Mouse (Mus musculus): ENCODE measurements around the gene Mast3.
"Not testable (repeated sequence)": the region's sequence is repeated elsewhere in the genome, so short reads cannot be mapped to it uniquely, and the experiment has no call there.

Gene Mast3

DNA sequence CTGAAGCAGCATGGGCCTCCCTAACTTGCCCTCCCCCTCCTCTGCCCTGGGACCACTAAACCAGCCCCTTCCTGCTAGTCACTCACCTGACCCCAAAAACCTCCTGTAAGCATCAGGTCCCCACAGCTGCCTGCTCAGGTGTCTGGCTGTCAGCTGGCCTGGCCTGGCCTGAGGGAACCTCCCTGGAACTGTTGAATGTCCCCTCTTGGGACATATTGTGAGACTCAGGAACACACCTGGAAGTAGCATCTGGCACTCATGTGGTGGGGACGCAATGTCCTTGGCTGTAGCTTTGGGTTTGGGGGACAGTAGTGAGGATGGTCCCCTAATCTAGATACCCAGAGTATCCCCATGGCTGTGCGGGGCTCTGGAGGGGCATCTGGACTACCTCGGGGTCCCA is 29.2 kb upstream of the Mast3 start:
- DNase-seq (ENCODE audit: low spot score), result no peak

DNA sequence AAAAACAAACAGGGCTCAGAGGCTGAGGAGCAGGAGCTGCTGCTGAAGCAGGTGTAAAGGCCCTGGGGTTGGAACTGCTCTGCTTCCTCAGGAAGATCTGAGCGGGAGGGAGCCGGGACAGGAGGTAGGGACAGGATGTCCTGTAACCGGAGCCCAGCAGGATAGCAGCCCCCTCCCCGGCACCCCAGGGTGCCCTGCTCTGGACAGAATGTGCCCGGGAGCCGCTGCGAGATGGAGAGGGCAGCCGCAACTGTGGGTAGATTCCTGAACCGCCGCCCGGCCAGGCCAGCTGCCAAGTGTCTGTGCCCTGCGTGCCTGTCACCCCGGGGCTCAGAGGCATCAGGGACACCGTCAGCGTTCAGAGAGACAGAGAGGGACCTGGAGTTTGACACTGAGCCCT is 28.7 kb upstream of the Mast3 start:
- no peak for DNase-seq (ENCODE audit: low spot score)

GRCm38 (mm10) chr8:70833018-70833482 is 28.2 kb upstream of the Mast3 start:
- no peak for DNase-seq (ENCODE audit: low spot score)

- no peak for DNase-seq (ENCODE audit: low spot score)
Observed at GRCm38 (mm10) chr8:70832371-70832770, 27.5 kb upstream of the Mast3 start.

DNA sequence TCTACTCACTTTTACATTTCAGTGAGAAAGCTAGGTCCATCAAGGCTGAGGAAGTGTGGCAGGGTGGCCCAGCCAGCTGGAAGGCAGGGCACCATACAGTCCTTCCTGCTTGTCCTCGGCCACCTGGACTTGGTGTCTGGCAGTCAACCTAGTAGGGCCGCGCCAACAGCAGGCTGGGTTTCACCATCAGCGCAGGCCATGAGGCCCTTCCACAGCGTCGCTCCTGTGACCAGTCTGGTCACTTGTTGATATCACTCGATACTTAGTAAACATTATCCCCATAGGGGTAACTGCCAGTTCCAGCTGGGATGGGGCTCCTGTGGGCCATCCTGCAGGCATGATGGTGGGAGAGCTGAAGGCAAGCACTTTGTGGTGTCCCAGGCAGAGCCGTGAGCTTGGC is 26.7 kb upstream of the Mast3 start:
- no peak for DNase-seq (ENCODE audit: low spot score)

DNA sequence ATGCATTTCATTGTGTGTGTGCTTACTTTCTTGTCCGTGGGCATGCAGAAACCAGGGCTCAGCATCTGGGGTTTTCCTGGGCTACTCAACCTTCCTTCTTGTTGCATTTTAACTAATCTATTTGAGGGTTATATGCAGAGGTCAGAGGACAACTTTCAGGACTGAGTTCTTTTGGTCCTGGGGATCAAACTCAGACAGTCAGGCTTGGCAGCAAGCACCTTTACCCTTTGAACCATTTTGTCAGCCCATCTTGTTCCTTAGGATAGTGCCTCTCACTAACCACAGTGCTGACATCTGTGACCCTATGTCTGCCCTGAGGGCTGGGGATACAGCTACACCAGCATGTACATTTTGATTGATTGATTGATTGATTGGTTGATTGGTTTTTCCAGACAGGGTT is 22.9 kb upstream of the Mast3 start:
- DNase-seq (ENCODE audit: low spot score), result no peak

DNA sequence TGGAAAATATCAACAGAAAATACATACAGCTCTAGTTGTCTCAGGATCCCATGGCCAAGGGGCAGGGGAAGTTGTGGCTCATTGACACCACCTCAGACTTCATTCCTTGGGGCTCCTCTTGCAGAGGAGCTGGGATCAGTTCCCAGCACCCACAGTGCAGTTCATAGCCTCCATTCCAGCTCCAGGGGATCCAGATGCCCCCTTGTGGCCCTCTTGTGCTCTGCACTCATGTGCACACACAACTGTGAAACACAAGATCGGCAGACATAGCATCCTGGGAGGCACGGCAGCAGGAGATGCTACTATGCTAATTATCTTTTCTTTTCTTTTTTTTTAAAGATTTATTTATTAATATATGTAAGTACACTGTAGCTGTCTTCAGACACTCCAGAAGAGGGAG is 22.2 kb upstream of the Mast3 start:
- DNase-seq (ENCODE audit: low spot score), result no peak

- no peak for DNase-seq (ENCODE audit: low spot score)
Observed at GRCm38 (mm10) chr8:70825816-70826215, 21.0 kb upstream of the Mast3 start.

DNA sequence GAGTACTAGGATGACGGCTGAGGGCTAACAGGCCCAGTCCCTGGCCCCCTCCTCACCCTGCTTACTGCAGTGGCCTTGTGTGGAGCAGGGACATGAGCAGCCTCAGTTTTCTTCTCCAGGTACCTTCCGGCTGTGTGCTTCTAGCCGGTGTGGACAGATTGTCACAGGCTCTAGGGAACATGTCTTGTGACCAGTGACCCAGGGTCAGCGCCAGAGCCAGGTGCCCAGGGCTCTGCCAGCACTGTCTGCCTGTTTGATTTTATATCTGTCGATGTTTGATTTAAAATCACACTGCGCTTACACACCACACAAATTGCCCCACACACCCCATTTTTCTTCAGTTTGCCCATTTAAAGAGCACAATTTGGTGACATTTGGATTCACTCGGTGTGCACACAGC is 18.9 kb upstream of the Mast3 start:
- DNase-seq (ENCODE audit: low spot score), result no peak

DNA sequence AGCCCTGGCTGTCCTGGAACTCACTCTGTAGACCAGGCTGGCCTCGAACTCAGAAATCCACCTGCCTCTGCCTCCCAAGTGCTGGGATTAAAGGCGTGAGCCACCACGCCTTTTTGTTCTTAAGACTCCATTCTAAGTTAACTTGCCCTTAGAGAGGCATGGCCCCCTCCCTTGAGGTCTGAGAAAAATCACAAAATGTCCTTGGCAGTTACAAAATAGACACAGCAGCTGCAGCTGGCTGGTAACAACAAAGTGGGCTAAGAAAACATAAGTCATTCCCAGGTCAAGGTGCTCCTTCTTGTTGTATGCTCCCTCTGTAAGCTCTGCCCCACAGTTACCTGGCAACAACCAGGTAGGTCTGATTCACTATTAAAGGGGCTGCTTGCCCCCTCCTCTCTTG is 17.7 kb upstream of the Mast3 start:
- DNase-seq (ENCODE audit: low spot score), result not testable (repeated sequence)

- DNase-seq (ENCODE audit: low spot score), result no peak
Observed at GRCm38 (mm10) chr8:70821992-70822391, 17.1 kb upstream of the Mast3 start.

DNA sequence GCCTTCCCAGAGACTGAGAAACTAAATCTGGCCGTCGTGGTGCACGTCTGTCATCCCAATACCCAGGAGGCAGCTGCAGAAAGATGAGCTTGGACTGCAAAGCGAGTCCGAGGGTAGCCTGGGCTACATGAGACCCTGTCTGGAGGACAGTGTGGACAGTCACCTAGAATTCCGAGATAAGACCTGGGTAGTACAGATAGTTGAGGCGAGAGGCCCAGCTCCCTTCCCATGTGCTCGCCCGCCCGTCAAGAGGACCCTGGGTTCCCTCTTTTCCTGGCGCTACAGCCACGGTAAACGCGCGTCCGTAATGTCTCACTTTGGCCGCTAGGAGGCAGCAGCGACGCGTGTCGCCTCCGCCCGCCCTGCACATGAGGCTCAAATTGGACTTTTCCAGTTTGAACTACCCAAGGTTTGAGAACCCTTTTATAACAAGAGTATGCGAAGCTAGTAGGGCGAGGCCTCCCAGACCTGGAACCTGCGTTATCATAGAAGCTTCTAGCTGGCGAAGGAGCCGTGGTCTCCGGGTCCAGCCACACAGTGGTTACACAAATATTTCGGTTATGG is 16.6 kb upstream of the Mast3 start:
- peak; percentile 94 for DNase-seq (ENCODE audit: low spot score)

- peak; percentile 91 for DNase-seq (ENCODE audit: low spot score)
Observed at GRCm38 (mm10) chr8:70820101-70820935, 15.5 kb upstream of the Mast3 start.

DNA sequence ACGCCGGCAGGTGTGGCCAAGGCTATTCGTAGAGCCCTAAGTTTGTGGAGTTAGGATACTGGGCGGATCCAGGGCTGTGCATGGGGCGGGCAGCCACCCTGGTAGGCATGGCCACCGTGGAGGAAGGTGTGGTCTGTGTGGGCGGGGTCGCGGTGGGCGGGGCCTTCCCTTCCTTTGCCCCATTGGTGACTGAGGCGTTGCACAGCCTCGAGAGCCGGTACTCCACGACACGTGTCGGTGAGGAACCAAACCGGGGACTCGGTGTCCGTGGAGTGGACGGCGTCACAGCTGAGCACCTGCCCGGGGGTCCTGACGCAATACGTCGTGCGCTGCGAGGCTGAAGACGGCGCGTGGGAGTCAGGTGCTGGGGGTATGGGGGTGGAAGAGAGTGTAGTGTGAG is 11.8 kb upstream of the Mast3 start:
- DNase-seq (ENCODE audit: low spot score), result peak; percentile 48

DNA sequence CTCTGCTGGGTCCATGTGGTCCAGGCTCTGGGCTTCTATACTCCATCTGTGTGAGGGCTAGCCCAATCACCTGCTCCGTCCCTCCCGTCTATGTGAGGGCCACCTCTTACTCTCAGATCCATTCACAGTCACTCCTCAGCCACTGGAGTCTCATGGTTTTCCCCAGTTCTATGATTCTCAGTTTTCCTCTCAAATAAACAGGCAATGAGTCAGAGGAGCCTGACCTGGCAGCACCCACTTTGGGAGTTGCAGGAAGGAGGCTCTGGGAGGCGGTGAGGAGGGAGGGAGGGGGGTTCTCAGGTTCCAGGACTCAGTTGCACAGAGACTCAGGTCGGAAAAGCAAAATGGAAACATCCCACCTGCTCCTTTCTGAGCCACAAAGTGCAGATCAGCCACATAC is 8.0 kb upstream of the Mast3 start:
- DNase-seq (ENCODE audit: low spot score), result no peak

DNA sequence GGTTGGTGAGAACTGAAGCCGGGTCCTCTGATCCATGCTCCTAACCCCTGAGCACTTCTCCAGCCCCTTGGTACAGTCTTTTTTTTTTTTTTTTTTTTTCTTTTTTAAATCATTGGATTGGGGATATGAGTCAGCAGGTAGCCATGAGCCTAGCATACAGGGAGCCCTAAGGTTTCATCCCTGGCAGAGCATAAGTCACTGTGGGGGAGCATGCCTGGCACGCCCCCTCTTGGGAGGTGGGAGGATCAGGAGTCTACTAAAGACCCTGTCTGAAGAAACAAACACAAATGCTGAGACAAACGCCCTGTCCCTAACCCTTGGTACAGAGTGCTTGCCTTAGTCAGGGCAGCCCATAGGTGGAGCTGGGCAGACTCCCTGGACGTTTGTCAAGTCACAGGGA is 7.2 kb upstream of the Mast3 start:
- DNase-seq (ENCODE audit: low spot score), result no peak

DNA sequence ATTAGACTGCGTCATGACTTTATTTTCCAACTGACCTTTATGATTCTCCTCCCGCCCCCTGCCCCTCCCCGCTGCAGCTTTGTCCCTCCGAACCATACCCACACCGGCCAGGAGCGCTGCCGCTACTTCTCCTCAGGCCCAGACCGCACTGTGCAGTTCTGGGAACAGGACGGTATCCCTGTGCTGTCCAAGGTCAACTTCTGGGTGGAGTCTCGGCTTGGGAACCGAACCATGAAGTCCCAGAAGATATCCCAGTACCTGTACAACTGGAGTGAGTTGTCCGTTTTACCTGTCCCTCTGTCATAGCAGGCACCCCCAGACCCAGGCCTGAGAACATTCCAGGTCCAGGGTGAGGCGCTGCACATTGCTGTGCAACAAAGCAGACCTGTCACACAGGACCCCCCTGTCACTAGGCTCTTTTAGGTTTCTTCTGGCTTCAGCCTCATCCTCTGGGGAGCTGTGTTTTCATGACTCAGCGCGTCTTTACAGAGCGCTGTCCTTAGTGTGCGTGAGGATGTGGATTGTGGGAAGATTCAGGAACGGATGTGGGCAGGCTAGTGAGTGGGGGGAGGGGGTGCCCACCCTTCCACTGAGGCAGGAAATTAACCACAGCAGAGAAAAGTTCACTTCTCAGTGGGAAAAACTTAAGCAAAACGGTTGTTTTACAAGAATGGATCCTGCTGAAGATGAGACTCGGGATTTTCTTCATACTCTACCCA is 6.3 kb upstream of the Mast3 start:
- no peak for DNase-seq (ENCODE audit: low spot score)

DNA sequence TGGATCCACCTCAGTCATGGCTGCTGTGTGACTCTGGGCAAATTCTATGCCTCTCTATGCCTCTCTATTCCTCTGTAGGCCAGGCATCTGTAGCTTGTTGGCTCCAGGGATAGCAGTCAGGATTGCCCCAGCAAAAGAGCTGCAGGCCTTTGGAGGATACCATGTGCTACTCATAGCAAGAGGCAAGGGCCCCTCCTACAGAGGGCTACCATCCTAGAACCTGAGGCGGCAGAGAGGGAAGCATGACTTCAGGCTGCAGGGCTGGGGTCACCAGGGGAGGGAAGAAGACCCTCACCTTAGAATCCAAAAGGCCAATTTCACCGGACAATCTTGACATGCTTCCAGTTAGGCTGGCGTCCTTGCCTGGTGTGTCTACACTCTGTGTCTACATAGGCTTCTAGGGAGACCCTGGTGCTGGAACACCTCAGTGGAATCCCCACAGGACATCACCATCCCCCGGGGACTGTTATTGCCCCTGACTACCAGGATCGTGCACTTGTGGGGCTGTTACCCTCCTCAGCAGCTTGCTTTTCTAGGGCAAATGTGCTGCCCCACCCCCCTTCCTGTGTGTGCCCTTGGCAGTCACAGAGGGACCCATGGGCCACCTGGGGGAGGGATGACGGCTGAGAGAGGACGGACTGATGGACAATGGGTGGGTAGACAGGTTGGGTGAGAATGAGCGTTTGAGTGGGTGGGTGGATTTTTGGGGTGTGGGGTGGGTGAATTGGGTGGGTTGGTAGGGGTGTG is 4.3 kb upstream of the Mast3 start:
- no peak for DNase-seq (ENCODE audit: low spot score)

DNA sequence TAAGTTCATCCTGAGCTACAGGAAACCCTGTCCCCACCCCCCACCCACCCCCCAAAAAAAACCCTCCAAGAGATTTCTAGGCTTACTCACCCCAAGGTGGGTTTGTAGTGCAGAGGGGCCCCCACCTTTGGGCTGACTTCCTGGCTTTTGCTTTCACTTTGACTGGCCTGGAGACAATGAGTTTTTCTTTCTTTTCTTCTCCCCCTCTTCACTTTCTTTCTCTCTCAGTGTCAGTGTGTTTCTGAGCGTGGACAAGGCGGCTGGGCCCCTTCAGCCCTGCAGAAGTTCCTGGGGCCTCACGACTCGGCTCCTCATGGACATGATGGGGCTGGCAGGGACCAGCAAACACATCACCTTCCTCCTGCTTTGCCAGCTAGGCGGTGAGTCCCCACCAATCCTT is 3.4 kb upstream of the Mast3 start, which contains the start of gene Il12rb1:
Gene Il12rb1, plus strand, starts transcription at position 211 of the 400 bp plus-strand sequence.
- DNase-seq (ENCODE audit: low spot score), result no peak

- DNase-seq (ENCODE audit: low spot score), result no peak
Observed at GRCm38 (mm10) chr8:70807304-70807703, 2.5 kb upstream of the Mast3 start.

GRCm38 (mm10) chr8:70806541-70806940 is 1.7 kb upstream of the Mast3 start:
- no peak for DNase-seq (ENCODE audit: low spot score)

- DNase-seq (ENCODE audit: low spot score), result no peak
Observed at GRCm38 (mm10) chr8:70803761-70804480, 933 bp downstream of the Mast3 start.

All from embryo, embryonic 10 days (tissue).